Mouse (Mus musculus): Measurements from ENCODE around the gene Elk3.
"Not testable (repeated sequence)": the region's sequence is repeated elsewhere in the genome, so short reads cannot be mapped to it uniquely, and the experiment has no call there.

Elk3 gene

GRCm38 (mm10) chr10:93310721-93311411, at the start of gene Elk3:
Gene Elk3 (minus strand): TSS chr10:93311135.
- DNase-seq (ENCODE audit: low spot score), result peak; percentile 61

- no peak for DNase-seq (ENCODE audit: low spot score)
Measured at GRCm38 (mm10) chr10:93360623-93361022, 49.7 kb upstream of the Elk3 start.

GRCm38 (mm10) chr10:93360190-93360589, 49.3 kb upstream of the Elk3 start:
- not testable (repeated sequence) for DNase-seq (ENCODE audit: low spot score)

- no peak for DNase-seq (ENCODE audit: low spot score)
Measured at GRCm38 (mm10) chr10:93359339-93359863, 48.5 kb upstream of the Elk3 start.

GRCm38 (mm10) chr10:93358878-93359277, 47.9 kb upstream of the Elk3 start:
- no peak for DNase-seq (ENCODE audit: low spot score)

- DNase-seq (ENCODE audit: low spot score), result no peak
Measured at GRCm38 (mm10) chr10:93357162-93357561, 46.2 kb upstream of the Elk3 start.

DNA sequence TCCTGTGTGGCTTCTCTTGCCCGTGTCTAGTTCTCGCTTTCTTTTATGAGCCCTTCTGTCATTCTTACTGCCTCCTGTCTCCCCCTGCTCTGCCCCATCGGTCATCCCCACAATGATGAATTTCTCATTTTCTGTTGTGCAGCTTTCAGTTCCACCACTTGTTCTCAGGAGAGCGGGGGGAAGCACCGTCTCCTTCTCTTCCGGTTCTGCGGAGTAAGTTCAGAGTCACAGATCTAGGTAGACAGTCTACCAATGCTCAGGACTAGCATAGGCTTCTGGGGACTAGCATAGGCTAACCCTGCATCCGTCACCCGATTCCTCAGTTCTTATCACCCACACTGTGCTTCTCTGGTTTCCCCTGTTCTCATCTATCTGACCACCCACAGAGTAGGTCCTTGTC, 45.2 kb upstream of the Elk3 start:
- DNase-seq (ENCODE audit: low spot score), result no peak

DNA sequence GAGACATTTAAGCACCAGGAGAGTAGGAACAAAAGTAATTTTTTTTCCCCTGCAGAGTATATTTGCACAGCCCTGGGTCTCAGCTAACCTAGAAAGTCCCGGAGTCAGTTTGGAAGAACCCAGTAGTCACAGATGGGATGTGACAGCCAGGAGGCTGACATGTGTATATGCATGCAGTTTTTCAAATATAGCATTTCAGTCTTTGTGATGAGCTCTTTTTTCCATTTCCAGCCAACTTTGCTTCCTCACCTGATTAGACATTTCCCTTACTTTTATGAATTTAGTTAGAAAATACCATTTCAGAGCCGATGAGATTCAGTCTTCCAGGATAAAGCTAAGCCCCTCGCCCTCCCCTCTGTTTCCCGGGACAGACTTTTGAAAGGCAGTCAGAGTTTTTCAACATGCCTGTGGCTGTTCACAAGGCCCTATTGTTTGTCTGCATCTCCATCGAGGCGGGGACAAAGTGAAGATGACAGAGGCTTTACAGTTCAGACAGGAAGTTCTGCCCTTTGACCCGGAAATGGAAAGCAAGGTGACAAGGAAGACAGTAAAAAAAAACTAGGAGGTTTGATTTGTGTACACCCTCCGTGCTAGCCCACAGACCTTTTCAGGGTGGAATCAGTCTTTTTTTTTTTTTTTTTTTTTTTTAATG, 44.5 kb upstream of the Elk3 start:
- no peak for DNase-seq (ENCODE audit: low spot score)

DNA sequence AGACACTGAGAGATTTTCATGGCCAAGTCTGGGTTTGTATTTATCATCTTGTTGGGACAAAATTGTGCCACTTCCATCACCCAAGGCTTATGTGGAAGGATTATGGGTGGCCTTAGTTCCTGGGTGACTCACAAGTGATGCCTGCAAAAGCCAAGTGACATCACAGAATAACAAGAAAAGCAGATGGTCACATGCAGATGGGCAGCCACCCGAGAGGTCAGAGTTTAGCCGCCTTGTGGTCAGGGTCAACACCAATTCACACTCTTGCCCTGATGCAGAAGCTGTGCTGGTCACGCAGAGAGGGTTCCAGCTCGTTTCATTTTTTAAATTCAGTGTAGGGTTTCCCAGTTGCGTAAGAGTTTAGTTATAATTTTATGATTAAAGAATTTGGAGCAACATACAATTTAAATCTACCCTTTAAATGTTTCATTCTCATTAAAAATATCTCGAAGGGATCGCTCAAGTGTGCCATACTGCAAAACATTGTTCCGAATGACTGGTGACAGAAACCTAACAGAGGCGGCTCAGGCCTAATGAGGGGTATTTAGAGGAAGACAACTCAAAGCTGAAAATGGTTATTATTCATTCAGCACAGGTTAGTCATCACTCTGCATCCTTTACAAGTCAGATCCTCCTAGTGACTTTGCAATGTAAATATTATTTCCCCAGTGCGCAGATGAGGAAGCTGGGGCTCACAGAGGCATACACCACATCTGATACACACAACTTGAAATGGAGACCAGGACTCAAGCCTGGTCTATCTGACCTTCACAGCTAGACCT, 42.8 kb upstream of the Elk3 start:
- no peak for DNase-seq (ENCODE audit: low spot score)

DNA sequence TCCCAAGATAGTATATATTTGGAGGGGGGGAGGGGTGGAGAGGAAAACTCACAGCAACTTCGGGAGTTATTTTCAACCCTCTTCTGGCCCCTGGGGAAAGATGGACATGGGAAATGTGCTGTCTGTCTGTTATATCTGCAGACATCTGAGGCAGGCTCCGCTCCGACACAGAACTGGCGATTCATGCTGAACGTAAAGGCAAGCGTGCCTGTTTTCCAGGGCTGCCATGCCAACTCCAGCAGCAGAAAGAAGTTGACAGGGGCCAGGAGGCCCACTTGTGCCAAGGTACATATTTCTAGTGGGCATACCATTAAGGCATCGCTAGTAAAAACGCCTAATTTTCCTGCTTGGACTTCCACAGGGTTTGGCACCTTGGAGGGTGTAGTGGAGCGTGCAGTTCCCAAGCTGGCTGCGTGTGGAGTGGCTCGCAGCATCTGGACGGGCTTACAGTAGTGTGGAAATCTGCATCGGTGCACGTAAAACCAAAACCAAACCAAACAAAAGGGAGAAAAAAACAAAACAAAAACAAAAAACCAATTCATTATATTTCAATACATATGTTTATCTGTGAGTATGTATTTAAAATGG, 37.1 kb upstream of the Elk3 start:
- no peak for DNase-seq (ENCODE audit: low spot score)

- no peak for DNase-seq (ENCODE audit: low spot score)
Measured at GRCm38 (mm10) chr10:93347387-93347786, 36.5 kb upstream of the Elk3 start.

DNA sequence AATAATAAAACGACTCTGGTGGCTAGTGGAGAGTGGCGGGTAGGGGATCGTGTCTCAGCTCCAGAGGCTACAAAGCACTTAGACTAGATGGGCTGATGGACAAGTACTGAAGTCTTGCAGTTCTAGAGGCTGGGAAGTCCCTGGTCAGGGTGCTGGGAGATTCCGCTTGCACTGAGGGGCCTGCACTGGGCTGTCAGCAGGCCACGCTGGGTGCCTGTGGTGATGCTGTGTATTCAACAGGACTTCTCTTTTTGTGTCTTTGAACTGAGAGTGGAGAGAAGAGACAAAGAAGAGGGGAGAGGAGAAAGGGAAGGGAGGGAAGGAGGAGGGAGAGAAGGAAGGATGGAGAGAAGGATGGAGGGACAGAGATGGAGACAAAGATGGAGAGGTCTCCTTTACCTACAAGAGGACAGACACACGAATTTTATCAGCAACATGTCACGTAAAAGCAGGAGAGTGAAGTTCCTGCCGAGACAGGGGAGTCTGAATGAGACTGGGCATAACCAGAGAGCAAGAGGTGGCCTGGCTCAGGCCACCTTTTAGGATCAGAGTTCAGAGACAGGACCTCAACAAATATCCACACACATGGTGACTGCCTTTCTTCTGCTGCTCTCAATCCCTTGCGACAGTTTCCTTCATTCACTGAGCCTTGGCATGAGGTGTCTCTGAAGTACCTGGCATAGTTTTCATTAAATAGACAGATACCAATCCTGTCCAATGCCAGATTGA, 35.4 kb upstream of the Elk3 start:
- DNase-seq (ENCODE audit: low spot score), result no peak

GRCm38 (mm10) chr10:93345497-93345896, 34.6 kb upstream of the Elk3 start:
- DNase-seq (ENCODE audit: low spot score), result no peak

- no peak for DNase-seq (ENCODE audit: low spot score)
Measured at GRCm38 (mm10) chr10:93343469-93343868, 32.5 kb upstream of the Elk3 start.

DNA sequence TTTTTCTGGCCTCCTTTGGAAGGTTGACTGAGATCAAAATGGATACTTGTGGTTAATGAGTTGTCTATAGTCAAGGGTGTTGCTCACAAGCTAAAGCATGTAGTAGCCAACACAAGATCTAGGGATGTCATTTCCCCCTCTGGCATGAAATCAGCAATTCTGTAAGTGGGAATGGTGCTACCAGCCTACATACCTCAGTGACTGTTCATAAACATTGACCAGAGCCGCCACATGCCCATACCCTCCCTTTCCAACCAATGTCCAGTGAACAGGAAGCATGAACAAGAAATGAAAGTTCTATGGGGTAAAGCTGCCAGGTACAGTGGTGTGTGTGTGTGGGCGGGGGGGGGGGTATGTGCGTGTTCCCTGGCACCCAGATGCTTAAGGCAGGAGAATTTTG, 32.1 kb upstream of the Elk3 start:
- no peak for DNase-seq (ENCODE audit: low spot score)

- DNase-seq (ENCODE audit: low spot score), result no peak
Measured at GRCm38 (mm10) chr10:93338526-93338925, 27.6 kb upstream of the Elk3 start.

GRCm38 (mm10) chr10:93336462-93336931, 25.6 kb upstream of the Elk3 start:
- no peak for DNase-seq (ENCODE audit: low spot score)

DNA sequence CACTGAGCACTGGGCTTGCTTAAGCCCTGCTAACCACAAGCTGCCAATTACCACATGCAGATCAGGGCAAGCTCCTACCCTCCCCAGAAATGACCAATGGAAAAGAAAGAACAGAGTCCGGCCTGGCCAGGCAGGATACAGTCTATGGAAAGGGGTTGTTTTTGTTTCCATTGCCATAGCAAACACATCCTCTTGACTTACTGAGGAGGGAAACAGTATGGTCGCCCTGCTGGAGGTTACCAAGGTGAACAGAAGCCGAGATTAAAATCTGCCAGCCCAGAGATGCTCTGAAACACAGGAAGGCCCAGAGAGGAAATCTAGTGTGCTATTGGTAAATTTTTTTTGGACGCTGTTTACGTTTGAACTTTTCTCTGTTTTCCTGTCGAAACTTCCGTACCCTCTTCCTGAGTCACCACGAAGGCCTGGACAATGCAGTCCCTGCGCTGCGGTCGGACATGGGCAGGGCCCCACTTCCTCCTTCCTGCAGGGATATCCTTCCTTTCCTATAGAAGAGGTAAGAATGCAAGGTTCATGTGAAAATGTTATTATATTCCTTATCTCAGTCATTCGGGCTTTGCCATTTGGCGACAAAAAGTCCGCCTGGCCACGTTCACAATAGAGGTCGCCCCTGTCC, 25.0 kb upstream of the Elk3 start:
- DNase-seq (ENCODE audit: low spot score), result no peak

DNA sequence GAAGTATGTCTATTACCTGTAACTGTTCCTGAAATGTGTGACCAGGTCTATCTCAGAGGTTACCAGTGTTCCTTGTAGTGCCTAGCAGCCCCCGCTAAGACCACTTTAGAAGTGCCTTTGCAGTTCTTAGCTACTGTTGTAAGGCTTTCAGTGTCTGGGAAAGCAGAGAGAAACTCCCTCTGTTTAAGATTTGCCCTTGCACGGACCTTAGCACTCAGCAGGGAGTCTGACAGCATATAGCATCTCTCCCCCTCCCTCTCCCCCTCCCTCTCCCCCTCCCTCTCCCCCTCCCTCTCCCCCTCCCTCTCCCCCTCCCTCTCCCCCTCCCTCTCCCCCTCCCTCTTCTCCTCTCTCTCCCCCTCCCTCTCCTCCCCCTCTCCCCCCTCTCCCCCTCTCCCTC, 24.1 kb upstream of the Elk3 start:
- DNase-seq (ENCODE audit: low spot score), result no peak

GRCm38 (mm10) chr10:93333239-93333638, 22.3 kb upstream of the Elk3 start:
- DNase-seq (ENCODE audit: low spot score), result no peak

- DNase-seq (ENCODE audit: low spot score), result no peak
Measured at GRCm38 (mm10) chr10:93332261-93332809, 21.4 kb upstream of the Elk3 start.

Data from testis, postnatal 10 days (tissue).